Mouse (Mus musculus): ENCODE measurements at regions not wholly inside any gene's neighbourhood (a gene's known extent, or its start where the extent isn't known, plus 50 kb on each side); places are given as distances from the start of the nearest gene placed in this dataset.

GRCm38 (mm10) chr1:35749603-35750002 is 318.6 kb upstream of the Hs6st1 start:
- no peak for DNase-seq (ENCODE audit: low read depth in 1 of 2, low spot score in 2 of 2)
- no peaks in the 10 kb centered on the region for H3K27me3 ChIP-seq (ENCODE audit: control insufficient read depth, insufficient read depth, low read length)
- WGBS = 95% methylated on average over 7 of the region's 7 CpGs
- H3K27ac ChIP-seq (ENCODE audit: insufficient read depth, low read length) = no peak overlapping the region
- no peak for TF ChIP-seq POLR2A (IDR thresholded peaks at IDR 0.05; ENCODE audit: low read depth, low read length)
- H3K36me3 ChIP-seq (ENCODE audit: control insufficient read depth, insufficient read depth, low read length) = no peaks in the 10 kb centered on the region
- H3K4me3 ChIP-seq (ENCODE audit: extremely low read depth, insufficient read depth, insufficient read length) = no peak overlapping the region
- H3K4me1 ChIP-seq (ENCODE audit: control insufficient read depth, insufficient read depth, insufficient read length) = no peaks in the 10 kb centered on the region

GRCm38 (mm10) chr1:35750092-35750521 is 318.1 kb upstream of the Hs6st1 start:
- WGBS = 85% methylated on average over 4 of the region's 4 CpGs

GRCm38 (mm10) chr1:35752636-35753035 is 315.6 kb upstream of the Hs6st1 start:
- no peak for TF ChIP-seq CTCF (IDR thresholded peaks at IDR 0.05; ENCODE audit: extremely low read depth, insufficient read depth, insufficient read length, insufficient replicate concordance)
- TF ChIP-seq POLR2A (IDR thresholded peaks at IDR 0.05; ENCODE audit: low read depth, low read length) = no peak
- Histone ChIP-seq H3K36me3 (ENCODE audit: control insufficient read depth, insufficient read depth, low read length) (no peaks in the 10 kb centered on the region), H3K27me3 (ENCODE audit: control insufficient read depth, insufficient read depth, low read length) (no peaks in the 10 kb centered on the region), H3K4me1 (ENCODE audit: control insufficient read depth, insufficient read depth, insufficient read length) (no peaks in the 10 kb centered on the region), H3K4me3 (ENCODE audit: extremely low read depth, insufficient read depth, insufficient read length) (no peak overlapping the region), H3K27ac (ENCODE audit: insufficient read depth, low read length) (no peak overlapping the region)
- no peak for DNase-seq (ENCODE audit: low read depth in 1 of 2, low spot score in 2 of 2)
- WGBS = 93% methylated on average over 9 of the region's 9 CpGs

More at GRCm38 (mm10) chr1:35750092-35750521, 318.1 kb upstream of the Hs6st1 start:
- no peaks in the 10 kb centered on the region for H3K27me3 ChIP-seq (ENCODE audit: control insufficient read depth, insufficient read depth, low read length)
- H3K27ac ChIP-seq (ENCODE audit: insufficient read depth, low read length) = no peak overlapping the region
- H3K4me3 ChIP-seq (ENCODE audit: extremely low read depth, insufficient read depth, insufficient read length) = no peak overlapping the region
- TF ChIP-seq CTCF (IDR thresholded peaks at IDR 0.05; ENCODE audit: extremely low read depth, insufficient read depth, insufficient read length, insufficient replicate concordance) (no peak), POLR2A (IDR thresholded peaks at IDR 0.05; ENCODE audit: low read depth, low read length) (no peak)
- no peaks in the 10 kb centered on the region for H3K4me1 ChIP-seq (ENCODE audit: control insufficient read depth, insufficient read depth, insufficient read length)
- no peak for DNase-seq (ENCODE audit: low read depth in 1 of 2, low spot score in 2 of 2)
- no peaks in the 10 kb centered on the region for H3K36me3 ChIP-seq (ENCODE audit: control insufficient read depth, insufficient read depth, low read length)

GRCm38 (mm10) chr1:35754170-35754569 is 314.0 kb upstream of the Hs6st1 start:
- H3K4me3 ChIP-seq (ENCODE audit: extremely low read depth, insufficient read depth, insufficient read length) = no peak overlapping the region
- no peaks in the 10 kb centered on the region for H3K36me3 ChIP-seq (ENCODE audit: control insufficient read depth, insufficient read depth, low read length)
- H3K27ac ChIP-seq (ENCODE audit: insufficient read depth, low read length) = no peak overlapping the region
- DNase-seq (ENCODE audit: low read depth in 1 of 2, low spot score in 2 of 2) = no peak
- H3K4me1 ChIP-seq (ENCODE audit: control insufficient read depth, insufficient read depth, insufficient read length) = no peaks in the 10 kb centered on the region
- no peaks in the 10 kb centered on the region for H3K27me3 ChIP-seq (ENCODE audit: control insufficient read depth, insufficient read depth, low read length)
- WGBS = 72% methylated on average over 11 of the region's 11 CpGs
- TF ChIP-seq CTCF (IDR thresholded peaks at IDR 0.05; ENCODE audit: extremely low read depth, insufficient read depth, insufficient read length, insufficient replicate concordance) = no peak
- TF ChIP-seq POLR2A (IDR thresholded peaks at IDR 0.05; ENCODE audit: low read depth, low read length) = no peak

- no peaks in the 10 kb centered on the region for H3K27me3 ChIP-seq (ENCODE audit: control insufficient read depth, insufficient read depth, low read length)
- no peaks in the 10 kb centered on the region for H3K36me3 ChIP-seq (ENCODE audit: control insufficient read depth, insufficient read depth, low read length)
- H3K4me1 ChIP-seq (ENCODE audit: control insufficient read depth, insufficient read depth, insufficient read length) = no peaks in the 10 kb centered on the region
- no peak for TF ChIP-seq POLR2A (IDR thresholded peaks at IDR 0.05; ENCODE audit: low read depth, low read length)
- TF ChIP-seq CTCF (IDR thresholded peaks at IDR 0.05; ENCODE audit: extremely low read depth, insufficient read depth, insufficient read length, insufficient replicate concordance) = no peak
- H3K27ac ChIP-seq (ENCODE audit: insufficient read depth, low read length) = no peak overlapping the region
- no peak for DNase-seq (ENCODE audit: low read depth in 1 of 2, low spot score in 2 of 2)
- no peak overlapping the region for H3K4me3 ChIP-seq (ENCODE audit: extremely low read depth, insufficient read depth, insufficient read length)
- 88% methylated on average over 12 of the region's 12 CpGs for WGBS
Measured at GRCm38 (mm10) chr1:35759010-35759409, 309.2 kb upstream of the Hs6st1 start.

- DNase-seq (ENCODE audit: low read depth in 1 of 2, low spot score in 2 of 2) = no peak
- WGBS = 50% methylated on average over 4 of the region's 4 CpGs
- H3K27me3 ChIP-seq (ENCODE audit: control insufficient read depth, insufficient read depth, low read length) = no peaks in the 10 kb centered on the region
- H3K4me1 ChIP-seq (ENCODE audit: control insufficient read depth, insufficient read depth, insufficient read length) = no peaks in the 10 kb centered on the region
- no peak overlapping the region for H3K27ac ChIP-seq (ENCODE audit: insufficient read depth, low read length)
- TF ChIP-seq CTCF (IDR thresholded peaks at IDR 0.05; ENCODE audit: extremely low read depth, insufficient read depth, insufficient read length, insufficient replicate concordance) (no peak), POLR2A (IDR thresholded peaks at IDR 0.05; ENCODE audit: low read depth, low read length) (no peak)
- no peak overlapping the region for H3K4me3 ChIP-seq (ENCODE audit: extremely low read depth, insufficient read depth, insufficient read length)
- H3K36me3 ChIP-seq (ENCODE audit: control insufficient read depth, insufficient read depth, low read length) = no peaks in the 10 kb centered on the region
Measured at GRCm38 (mm10) chr1:35759600-35759999, 308.6 kb upstream of the Hs6st1 start.

- H3K27ac ChIP-seq (ENCODE audit: insufficient read depth, low read length) = no peak overlapping the region
- WGBS = 88% methylated on average over 9 of the region's 9 CpGs
- TF ChIP-seq CTCF (IDR thresholded peaks at IDR 0.05; ENCODE audit: extremely low read depth, insufficient read depth, insufficient read length, insufficient replicate concordance) = no peak
- no peak for TF ChIP-seq POLR2A (IDR thresholded peaks at IDR 0.05; ENCODE audit: low read depth, low read length)
- no peaks in the 10 kb centered on the region for H3K4me1 ChIP-seq (ENCODE audit: control insufficient read depth, insufficient read depth, insufficient read length)
- H3K4me3 ChIP-seq (ENCODE audit: extremely low read depth, insufficient read depth, insufficient read length) = no peak overlapping the region
- H3K36me3 ChIP-seq (ENCODE audit: control insufficient read depth, insufficient read depth, low read length) = no peaks in the 10 kb centered on the region
- DNase-seq (ENCODE audit: low read depth in 1 of 2, low spot score in 2 of 2) = no peak
- H3K27me3 ChIP-seq (ENCODE audit: control insufficient read depth, insufficient read depth, low read length) = no peaks in the 10 kb centered on the region
Measured at GRCm38 (mm10) chr1:35763051-35763450, 305.1 kb upstream of the Hs6st1 start.
